Mouse (Mus musculus): ENCODE measurements around the gene Fign. TPM values are rescaled to one million over a fixed set of nuclear protein-coding genes. Genes with fewer than 3 reads are reported as not detected.

The Fign gene
- polyA plus RNA-seq (2012; rRNA removed; ENCODE audit: low replicate concordance): 0.99 and 3.0 TPM in 2 replicates

GRCm38 (mm10) chr2:64097937-64098617 lies at the start of gene Fign:
Fign (minus strand) TSS chr2:64098038.

All from mammary gland, adult 2 months (tissue).